Comparison of ENCODE assay signal across 9 mouse cellular contexts in genomic region chr12:58851677-58852385, GRCm38 (mm10).
A peak's percentile ranks its signal among the peaks of the same experiment; 100 is the strongest.
DNase-seq lines count a peak whose midpoint lies in the region.
"Had no signal": no experiment of that assay in that cellular context is flagged by ENCODE, and none has a peak within 500 bp of the region (broad histone marks: within the 10 kb centered on the region; RNA-seq: fewer than 3 reads in every experiment).

No protein-coding gene starts in this region.

- peak; percentile 87 for DNase-seq in heart, adult 11 months
- DNase-seq in heart, postnatal 36 days, result no peak
- DNase-seq in lung, postnatal 10 days, result peak; percentile 1
- DNase-seq in lung, postnatal 4 days, result no peak
- peak; percentile 6 for DNase-seq in cerebellum, adult 8-10 months
- DNase-seq in kidney, adult 8-10 months, result no peak
- DNase-seq in adrenal gland, postnatal 25 days, result no peak
- DNase-seq: gastrocnemius, postnatal 14 days; liver, embryonic 13.5 days had no signal

- intact Hi-C loops in heart, postnatal 36 days (cut with DNase I), result no loop called here

Comparison
In these comparisons a context has a peak if more than half of its experiments do, and no peak if none do; other contexts are left out.
1. DNase-seq: peak in heart, adult 11 months (single experiment), lung, postnatal 10 days (single experiment) and cerebellum, adult 8-10 months (single experiment); none in heart, postnatal 36 days (0 of 2), lung, postnatal 4 days (0 of 2), kidney, adult 8-10 months (0 of 2) and adrenal gland, postnatal 25 days (single experiment).